Mouse (Mus musculus): ENCODE measurements around the gene Srpk2.

DNA sequence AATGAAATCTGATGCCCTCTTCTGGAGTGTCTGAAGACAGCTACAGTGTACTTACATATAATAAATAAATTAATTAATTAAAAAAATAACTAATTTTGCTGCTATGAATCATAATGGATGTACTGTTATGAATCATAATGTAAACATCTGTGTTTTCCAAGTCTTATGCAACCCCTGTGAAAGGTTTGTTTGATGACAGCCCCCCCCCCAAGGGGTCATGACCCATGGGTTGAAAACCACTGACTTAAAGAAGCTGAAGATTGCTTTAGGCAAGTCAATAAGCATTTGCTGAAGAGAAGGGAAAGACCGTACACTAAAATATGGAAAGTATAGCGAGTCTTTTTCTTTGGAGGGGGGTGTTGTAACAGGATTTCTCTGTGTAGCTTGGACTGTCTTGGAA is 35.2 kb downstream of the Srpk2 start:
- TF ChIP-seq POLR2A (IDR thresholded peaks at IDR 0.05; ENCODE audit: insufficient read depth, low read depth, low read length) (no peak), CTCF (IDR thresholded peaks at IDR 0.05) (no peak), EP300 (IDR thresholded peaks at IDR 0.05; ENCODE audit: insufficient read depth, low read depth, low read length) (no peak)

Data from heart, adult 2 months (tissue).